Mouse (Mus musculus): Measurements from ENCODE around the gene Cdk2ap1. TPM values are rescaled to one million over a fixed set of nuclear protein-coding genes. Genes with fewer than 3 reads are reported as not detected.

Gene Cdk2ap1
- polyA plus RNA-seq, 1 experiment from 2014 or later = 31.7 TPM

DNA sequence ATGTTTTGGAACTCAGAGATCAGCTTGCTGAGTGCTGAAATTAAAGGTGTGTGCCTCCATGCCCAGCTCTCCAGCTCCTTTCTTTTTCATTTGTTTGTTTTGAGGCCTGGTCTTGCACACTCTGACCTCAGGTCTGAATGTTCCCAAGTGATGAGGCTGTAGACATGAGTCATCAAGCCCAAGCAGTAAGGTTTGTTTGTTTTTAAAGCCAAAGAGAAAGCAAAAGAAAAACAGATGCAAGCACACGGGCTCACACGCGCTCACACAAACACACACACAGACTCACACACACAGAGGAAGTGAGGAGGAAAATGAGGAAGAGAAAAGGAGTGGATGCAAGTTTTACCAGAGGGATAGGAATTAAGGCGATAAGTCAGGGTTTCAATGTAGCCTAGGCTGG lies 14.3 kb upstream of the Cdk2ap1 start:
- Histone ChIP-seq H3K4me2 (ENCODE audit: low read depth, low read length) (no peak overlapping the region), H3K4me1 (ENCODE audit: insufficient read depth) (no peaks in the 10 kb centered on the region), H3K9me3 (ENCODE audit: low read length) (no peaks in the 10 kb centered on the region), H3K36me3 (replicated peaks; ENCODE audit: insufficient read depth, low read length) (peaks cover 72% of the 10 kb centered on the region), H3K27ac (ENCODE audit: low read depth) (peak overlapping the region; percentile 16), H3K9ac (replicated peaks) (no peak overlapping the region), H3K4me3 (ENCODE audit: low read depth, low read length) (no peak overlapping the region), H3K27me3 (ENCODE audit: insufficient read depth, low read length) (no peaks in the 10 kb centered on the region)
- TF ChIP-seq EP300 (IDR thresholded peaks at IDR 0.05; ENCODE audit: low read depth) (no peak), CTCF (IDR thresholded peaks at IDR 0.05; ENCODE audit: low read depth) (no peak)
- ATAC-seq (peak; percentile 86), DNase-seq (no peak)
- WGBS (ENCODE audit: insufficient replicate concordance) = 77% methylated on average over 4 of the region's 4 CpGs

DNA sequence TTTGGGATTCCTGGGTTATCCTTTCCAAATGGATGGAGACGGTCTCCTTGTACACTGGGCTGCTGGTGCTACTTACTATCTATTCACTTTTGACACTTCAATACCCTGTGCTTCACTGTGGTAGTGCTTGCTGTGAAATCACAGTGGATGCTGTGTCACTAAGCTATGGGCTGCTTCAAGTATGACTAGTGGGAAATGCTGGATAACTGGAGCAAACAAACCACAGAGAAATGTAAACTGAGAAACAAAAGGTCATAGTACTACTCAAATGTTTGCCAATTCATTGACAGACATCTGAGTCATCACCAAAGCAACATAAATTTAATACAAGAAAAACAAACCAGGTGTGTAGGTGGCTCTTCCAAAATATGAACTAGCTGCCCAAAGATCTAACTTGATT lies 13.5 kb upstream of the Cdk2ap1 start:
- TF ChIP-seq CTCF (IDR thresholded peaks at IDR 0.05; ENCODE audit: low read depth) = no peak
- no peak for TF ChIP-seq EP300 (IDR thresholded peaks at IDR 0.05; ENCODE audit: low read depth)
- Histone ChIP-seq H3K27me3 (ENCODE audit: insufficient read depth, low read length) (no peaks in the 10 kb centered on the region), H3K27ac (ENCODE audit: low read depth) (peak overlapping the region; percentile 16), H3K36me3 (replicated peaks; ENCODE audit: insufficient read depth, low read length) (peaks cover 73% of the 10 kb centered on the region), H3K4me1 (ENCODE audit: insufficient read depth) (no peaks in the 10 kb centered on the region), H3K4me2 (ENCODE audit: low read depth, low read length) (no peak overlapping the region), H3K9me3 (ENCODE audit: low read length) (no peaks in the 10 kb centered on the region), H3K9ac (replicated peaks) (no peak overlapping the region), H3K4me3 (ENCODE audit: low read depth, low read length) (no peak overlapping the region)
- DNase-seq = no peak
- peak; percentile 61 for ATAC-seq
- 97% methylated on average over 1 of the region's 1 CpGs for WGBS (ENCODE audit: insufficient replicate concordance)

DNA sequence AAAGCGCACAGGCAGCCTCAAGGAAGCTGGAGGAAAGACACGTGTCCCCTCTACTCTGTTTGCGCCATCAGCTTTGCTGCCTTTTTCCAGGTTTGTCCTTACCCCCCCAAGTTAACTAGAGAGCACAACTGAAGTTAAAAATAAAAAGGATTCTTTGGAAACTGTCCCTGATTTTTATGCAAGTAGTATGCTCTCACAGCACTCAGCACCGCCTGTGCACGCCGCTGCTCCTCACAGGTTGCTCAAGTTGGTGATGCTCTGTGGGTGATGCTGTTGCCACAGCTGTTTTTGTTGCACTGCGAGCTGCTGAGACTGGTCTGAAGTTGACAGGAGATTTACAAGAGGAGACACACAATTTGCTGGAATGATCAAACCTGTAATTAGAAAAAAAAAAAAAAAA lies 11.4 kb upstream of the Cdk2ap1 start:
- TF ChIP-seq CTCF (IDR thresholded peaks at IDR 0.05; ENCODE audit: low read depth) (no peak), EP300 (IDR thresholded peaks at IDR 0.05; ENCODE audit: low read depth) (no peak)
- Histone ChIP-seq H3K36me3 (replicated peaks; ENCODE audit: insufficient read depth, low read length) (peaks cover 73% of the 10 kb centered on the region), H3K4me2 (ENCODE audit: low read depth, low read length) (no peak overlapping the region), H3K4me1 (ENCODE audit: insufficient read depth) (no peaks in the 10 kb centered on the region), H3K9ac (replicated peaks) (no peak overlapping the region), H3K27ac (ENCODE audit: low read depth) (no peak overlapping the region), H3K9me3 (ENCODE audit: low read length) (no peaks in the 10 kb centered on the region), H3K27me3 (ENCODE audit: insufficient read depth, low read length) (no peaks in the 10 kb centered on the region), H3K4me3 (ENCODE audit: low read depth, low read length) (no peak overlapping the region)
- no peak for DNase-seq
- no peak for ATAC-seq
- WGBS (ENCODE audit: insufficient replicate concordance) = 90% methylated on average over 7 of the region's 7 CpGs

DNA sequence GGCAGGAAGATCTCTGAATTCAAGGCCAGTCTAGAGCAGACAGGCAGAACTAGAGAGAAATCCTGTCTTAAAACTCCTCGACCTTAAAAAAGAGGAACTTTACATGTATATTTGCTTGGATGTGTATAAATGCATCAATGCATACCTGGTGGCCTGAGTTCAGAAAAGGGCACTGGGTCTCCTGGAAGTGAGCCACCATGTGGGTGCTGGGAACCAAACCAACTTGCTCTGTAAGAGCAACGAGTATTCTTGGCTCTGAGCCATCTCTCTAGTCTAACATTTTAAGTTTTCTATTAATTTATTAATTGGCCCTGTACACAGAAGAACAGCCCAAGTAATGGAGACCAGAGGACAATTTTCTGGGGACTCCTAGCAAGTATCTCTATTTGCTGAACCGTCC lies 3.8 kb upstream of the Cdk2ap1 start:
- Histone ChIP-seq H3K27me3 (ENCODE audit: insufficient read depth, low read length) (no peaks in the 10 kb centered on the region), H3K27ac (ENCODE audit: low read depth) (no peak overlapping the region), H3K4me2 (ENCODE audit: low read depth, low read length) (no peak overlapping the region), H3K9ac (replicated peaks) (no peak overlapping the region), H3K4me3 (ENCODE audit: low read depth, low read length) (no peak overlapping the region), H3K9me3 (ENCODE audit: low read length) (no peaks in the 10 kb centered on the region), H3K4me1 (ENCODE audit: insufficient read depth) (no peaks in the 10 kb centered on the region), H3K36me3 (replicated peaks; ENCODE audit: insufficient read depth, low read length) (peaks cover 25% of the 10 kb centered on the region)
- ATAC-seq = no peak
- no peak for DNase-seq
- WGBS (ENCODE audit: insufficient replicate concordance) = 53% methylated on average over 3 of the region's 3 CpGs
- TF ChIP-seq CTCF (IDR thresholded peaks at IDR 0.05; ENCODE audit: low read depth) (no peak), EP300 (IDR thresholded peaks at IDR 0.05; ENCODE audit: low read depth) (no peak)

DNA sequence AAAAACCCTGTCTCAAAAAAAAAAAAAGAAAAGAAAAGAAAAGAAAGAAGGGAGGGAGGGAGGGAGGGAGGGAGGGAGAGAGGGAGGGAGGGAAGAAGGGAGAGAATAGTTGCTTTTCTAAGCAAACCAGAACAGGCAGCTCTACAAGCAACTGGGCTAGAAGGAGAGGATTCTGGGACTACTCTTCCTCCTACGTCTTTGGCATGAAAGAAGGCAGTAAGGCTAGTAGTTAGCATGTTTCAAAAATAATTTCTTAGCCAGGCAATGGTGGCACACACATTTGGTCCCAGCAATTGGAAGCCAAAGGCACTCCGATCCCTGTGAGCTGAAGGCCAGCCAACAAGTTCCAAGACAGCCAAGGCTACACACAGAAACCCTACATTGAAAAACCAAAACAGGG lies 2.9 kb upstream of the Cdk2ap1 start:
- 82% methylated on average over 2 of the region's 2 CpGs for WGBS (ENCODE audit: insufficient replicate concordance)
- TF ChIP-seq CTCF (IDR thresholded peaks at IDR 0.05; ENCODE audit: low read depth) (no peak), EP300 (IDR thresholded peaks at IDR 0.05; ENCODE audit: low read depth) (no peak)

DNA sequence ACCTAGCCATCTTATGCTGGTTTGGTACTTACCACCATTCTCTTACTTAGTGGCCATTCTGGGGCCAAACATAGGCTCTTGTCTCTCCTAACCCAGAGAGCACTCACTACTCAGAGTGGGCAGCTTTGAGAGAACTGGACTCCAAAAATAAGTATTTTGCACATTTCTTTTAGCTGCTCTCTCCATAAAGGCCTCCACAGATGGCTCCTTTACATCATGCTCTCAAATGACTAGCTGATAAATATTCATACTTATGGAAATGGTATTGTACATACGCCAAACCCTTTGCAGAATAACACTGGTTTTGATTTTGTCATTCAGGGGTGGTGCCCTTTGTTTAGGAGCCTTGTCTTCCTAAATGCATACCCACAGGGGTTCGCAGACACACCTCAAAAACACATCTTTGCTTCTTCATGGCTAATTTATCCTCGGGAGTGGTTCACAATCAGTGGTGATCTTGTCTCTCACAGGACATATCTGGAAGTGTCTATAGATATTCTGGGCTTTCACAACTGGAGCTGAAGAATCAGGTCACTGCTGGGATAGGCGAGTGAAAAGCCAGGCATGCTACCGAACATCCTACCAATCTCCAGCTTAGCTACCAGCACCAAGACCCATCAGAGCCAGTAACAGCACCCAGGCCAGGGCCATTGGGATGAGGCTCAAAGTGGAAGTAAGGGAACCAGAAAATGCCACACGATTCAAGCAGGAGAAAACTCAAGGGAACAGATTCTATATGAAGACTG lies 1.5 kb upstream of the Cdk2ap1 start:
- Histone ChIP-seq H3K27ac (ENCODE audit: low read depth) (no peak overlapping the region), H3K4me1 (ENCODE audit: insufficient read depth) (no peaks in the 10 kb centered on the region), H3K9ac (replicated peaks) (no peak overlapping the region), H3K4me3 (ENCODE audit: low read depth, low read length) (no peak overlapping the region), H3K36me3 (replicated peaks; ENCODE audit: insufficient read depth, low read length) (peaks cover 5% of the 10 kb centered on the region), H3K9me3 (ENCODE audit: low read length) (no peaks in the 10 kb centered on the region), H3K27me3 (ENCODE audit: insufficient read depth, low read length) (no peaks in the 10 kb centered on the region), H3K4me2 (ENCODE audit: low read depth, low read length) (no peak overlapping the region)
- DNase-seq = no peak
- no peak for TF ChIP-seq CTCF (IDR thresholded peaks at IDR 0.05; ENCODE audit: low read depth)
- no peak for TF ChIP-seq EP300 (IDR thresholded peaks at IDR 0.05; ENCODE audit: low read depth)
- ATAC-seq = no peak
- 85% methylated on average over 6 of the region's 6 CpGs for WGBS (ENCODE audit: insufficient replicate concordance)

More for the DNA sequence above, 2.9 kb upstream of the Cdk2ap1 start:
- H3K9ac ChIP-seq (replicated peaks) = no peak overlapping the region
- H3K9me3 ChIP-seq (ENCODE audit: low read length) = no peaks in the 10 kb centered on the region
- H3K4me1 ChIP-seq (ENCODE audit: insufficient read depth) = no peaks in the 10 kb centered on the region
- H3K4me3 ChIP-seq (ENCODE audit: low read depth, low read length) = no peak overlapping the region
- peaks cover 15% of the 10 kb centered on the region for H3K36me3 ChIP-seq (replicated peaks; ENCODE audit: insufficient read depth, low read length)
- H3K27me3 ChIP-seq (ENCODE audit: insufficient read depth, low read length) = no peaks in the 10 kb centered on the region
- no peak overlapping the region for H3K27ac ChIP-seq (ENCODE audit: low read depth)
- H3K4me2 ChIP-seq (ENCODE audit: low read depth, low read length) = no peak overlapping the region
- DNase-seq = no peak
- no peak for ATAC-seq
